Mouse (Mus musculus): ENCODE results near the gene Flt3l.
"Not testable (repeated sequence)": the region's sequence is repeated elsewhere in the genome, so short reads cannot be mapped to it uniquely, and the experiment has no call there.

Flt3l gene

DNA sequence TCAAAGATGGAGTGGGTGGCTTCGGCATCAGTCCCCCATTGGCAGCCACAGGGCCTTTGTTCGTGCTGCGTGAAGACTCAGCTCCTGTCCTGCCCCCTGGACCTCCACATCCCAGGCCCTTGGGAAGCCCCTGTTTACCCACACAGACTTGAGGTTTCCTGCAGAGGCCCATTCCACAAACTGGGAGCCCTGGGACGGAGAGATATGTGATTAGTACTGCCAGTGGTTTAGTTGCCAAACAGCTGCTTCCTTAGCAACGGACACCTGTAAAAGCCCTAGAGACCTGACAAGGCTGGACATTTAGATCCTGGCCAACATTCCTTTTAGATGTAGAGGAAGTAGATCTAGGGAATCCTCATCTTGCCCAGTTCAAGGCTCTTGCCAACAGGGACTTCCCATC is 5.7 kb upstream of the Flt3l start:
- DNase-seq (ENCODE audit: low spot score) = no peak

DNA sequence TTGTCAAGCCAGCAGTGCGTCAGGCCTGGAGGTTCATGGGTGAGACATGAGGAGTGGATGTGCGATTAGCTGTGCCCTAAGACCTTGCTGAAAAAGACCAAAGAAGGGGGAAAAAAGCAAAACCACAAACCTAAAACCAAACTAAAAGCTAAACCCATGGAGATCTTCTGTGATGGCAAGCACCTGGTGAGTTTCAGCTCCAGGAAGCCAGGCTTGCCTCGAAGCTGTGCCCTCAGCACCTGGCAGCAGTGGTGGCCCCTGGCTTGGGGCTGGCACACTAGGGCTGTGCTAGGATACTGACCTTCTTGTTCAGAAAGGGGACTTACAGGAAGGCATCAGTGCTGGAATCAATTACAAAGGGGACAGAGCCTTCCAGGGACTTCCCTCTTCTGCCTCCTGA is 5.1 kb upstream of the Flt3l start:
- DNase-seq (ENCODE audit: low spot score) = no peak

DNA sequence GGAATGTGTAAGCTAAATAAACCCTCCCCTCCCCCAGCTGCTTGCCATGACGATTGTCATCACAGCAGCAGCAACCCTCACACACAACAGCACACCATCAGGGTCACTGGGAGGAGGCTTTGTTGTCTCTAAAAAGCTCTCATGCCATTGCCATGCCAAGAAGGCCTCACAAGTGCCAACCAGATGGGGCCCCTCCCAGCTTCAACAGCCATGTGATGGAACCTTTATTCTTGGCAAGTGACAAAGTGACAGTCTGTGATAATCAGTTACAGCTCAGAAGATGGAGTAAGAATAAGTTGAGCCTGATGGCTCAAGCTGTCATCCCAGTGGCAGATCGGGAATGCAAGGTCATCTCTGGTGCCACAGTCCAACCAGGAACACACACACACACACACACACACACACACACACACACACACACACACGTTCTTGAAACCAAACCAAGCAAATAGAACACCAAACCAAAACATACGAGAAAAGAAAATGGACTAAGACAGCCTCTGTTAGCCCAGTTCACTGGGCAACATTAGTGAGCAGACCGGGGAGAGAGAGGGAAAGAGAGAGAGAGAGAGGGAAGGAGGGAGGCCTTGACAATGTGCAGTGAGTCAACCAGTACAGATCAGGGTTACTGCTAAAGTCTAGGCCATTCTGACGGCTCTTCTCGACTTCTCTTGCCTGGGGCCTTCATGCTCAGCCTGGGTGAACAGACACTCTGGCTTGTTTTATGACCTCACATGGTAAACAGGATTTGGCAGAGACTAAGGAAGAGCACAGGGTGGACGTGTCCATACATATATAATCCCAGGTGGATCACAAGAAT is 3.9 kb upstream of the Flt3l start:
- no peak for DNase-seq (ENCODE audit: low spot score)

DNA sequence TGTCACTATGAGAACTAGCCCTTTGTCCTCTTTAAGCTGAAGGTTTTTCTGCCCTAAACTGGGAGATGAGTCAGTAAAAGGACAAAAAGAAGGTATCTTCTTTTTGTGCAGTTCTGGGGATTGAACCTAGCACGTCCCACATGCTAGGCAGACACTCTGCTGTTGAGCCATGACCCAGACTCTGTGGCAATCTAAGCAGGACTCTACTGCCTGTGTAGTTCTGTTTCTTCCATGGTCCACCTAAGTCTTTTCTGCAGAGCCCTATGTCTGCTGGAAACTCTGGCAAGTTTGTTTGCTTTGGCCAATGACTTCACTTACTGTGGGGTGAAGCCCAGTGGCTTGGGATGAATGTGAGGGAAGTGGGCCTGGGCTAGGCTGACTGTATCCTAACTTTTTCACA is 2.2 kb upstream of the Flt3l start:
- DNase-seq (ENCODE audit: low spot score) = no peak

DNA sequence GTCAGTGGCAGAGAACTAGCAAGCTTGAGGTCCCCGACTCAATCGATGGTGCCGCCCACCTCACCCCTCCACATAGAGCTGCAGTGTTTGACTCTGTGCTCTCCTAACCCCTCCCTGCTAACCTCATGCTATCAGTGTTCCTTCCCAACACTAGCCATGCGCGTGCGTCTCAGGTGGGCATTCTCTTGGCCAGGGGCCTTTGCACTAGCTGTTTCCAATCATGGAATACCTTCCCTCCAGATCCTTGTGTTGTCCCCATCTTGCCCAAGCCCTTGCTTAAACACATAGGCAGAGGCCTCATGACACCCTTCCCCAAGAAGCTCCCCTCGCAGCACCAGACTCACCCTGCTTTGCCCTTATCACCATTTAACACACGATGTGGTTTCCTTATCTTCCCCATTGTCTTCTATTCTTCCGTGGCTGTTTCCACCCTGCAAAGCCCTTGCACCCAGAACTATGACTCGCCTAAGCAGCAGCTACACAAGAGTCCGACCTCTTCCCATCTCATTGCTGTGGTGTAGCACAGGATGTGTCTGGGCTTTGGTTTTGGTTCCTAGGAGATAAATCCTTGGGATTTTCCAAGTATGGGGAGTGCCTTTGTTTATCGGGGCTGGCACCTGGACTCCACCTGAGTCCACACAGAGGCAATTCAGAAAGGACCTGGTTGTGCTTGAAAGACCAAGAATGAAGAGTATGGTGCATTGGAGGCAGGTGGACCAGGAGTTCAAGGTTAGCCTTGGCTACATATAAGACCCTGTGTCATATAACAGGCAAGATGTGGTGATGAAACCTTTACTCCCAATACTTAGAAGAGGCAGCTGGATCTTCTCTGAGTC is 1.2 kb upstream of the Flt3l start:
- DNase-seq (ENCODE audit: low spot score) = no peak

DNA sequence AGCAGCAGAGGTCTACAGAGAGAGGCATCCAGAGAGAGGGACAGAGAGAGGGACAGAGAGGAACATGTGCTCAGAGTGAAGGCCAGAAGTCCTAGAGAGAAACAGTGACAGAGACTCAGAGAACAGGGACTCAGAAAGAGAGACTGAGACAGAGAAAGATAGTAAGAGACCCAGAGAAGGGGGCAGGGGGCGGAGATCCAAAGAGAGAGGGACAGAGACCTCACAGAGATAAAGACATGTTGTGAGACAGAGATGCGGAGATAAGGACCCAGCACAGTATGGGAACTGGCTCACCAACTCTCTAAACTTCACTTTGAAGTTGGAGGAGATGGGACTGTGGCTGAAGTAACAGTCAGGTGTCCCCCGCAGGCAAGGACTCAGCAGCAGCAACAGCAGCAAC is 862 bp downstream of the Flt3l start:
- DNase-seq (ENCODE audit: low spot score) = no peak

DNA sequence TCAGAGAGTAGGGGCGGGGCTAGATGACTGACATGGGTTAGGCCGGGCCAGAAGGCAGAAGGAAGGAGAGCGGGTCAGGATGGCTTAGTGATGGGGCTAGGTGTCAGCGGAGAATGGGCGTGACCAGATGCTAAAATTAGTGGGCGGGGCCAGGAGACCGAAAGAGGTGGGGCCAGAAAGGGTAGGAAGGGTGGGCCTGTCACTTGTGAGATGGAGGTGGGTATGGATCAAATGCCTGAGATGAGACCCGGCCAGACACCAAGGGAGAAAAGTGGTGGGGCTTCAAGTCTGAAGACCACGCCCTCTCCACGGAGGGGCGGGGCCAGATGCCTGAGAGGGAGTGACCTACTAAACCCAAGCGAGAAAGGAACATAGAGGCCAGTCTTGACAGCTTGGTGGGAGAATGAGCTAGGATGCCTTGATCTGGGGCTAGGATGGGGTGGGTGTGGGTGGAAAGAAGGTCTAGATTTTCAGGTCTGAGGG is 1.6 kb downstream of the Flt3l start:
- no peak for DNase-seq (ENCODE audit: low spot score)

DNA sequence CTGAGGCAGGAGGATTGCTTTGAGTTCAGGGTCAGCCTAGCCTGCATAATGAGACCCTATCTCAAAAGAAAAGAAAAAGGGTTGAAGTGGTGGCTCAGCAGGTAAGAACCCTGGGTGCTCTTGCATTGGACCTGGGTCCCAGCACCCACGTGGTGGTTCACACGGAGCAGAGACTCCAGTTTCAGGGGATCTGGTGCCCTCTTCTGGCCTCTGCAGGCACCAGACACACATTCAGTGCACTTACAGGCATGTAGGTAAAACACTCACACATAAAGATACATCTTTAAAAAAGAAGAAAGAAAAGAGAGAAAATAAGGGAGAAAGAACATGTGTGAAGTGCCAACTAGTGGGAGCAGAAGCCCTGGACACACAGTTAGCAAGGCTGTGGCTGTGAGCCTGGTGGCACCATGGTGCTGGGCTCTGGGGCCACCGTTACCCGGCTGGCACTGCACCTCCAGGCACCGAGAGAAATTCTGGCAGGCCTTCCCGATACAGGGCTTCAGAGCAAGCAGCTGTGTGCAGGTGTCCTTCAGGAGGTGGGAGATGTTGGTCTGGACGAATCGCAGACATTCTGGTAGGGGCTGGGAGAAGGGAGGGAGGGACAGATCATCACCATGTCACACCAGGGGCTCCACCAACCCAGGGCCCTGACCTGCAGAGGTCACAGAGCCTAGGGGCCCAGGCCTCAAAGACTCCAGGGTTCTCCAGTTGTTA is 2.6 kb downstream of the Flt3l start:
- no peak for DNase-seq (ENCODE audit: low spot score)

DNA sequence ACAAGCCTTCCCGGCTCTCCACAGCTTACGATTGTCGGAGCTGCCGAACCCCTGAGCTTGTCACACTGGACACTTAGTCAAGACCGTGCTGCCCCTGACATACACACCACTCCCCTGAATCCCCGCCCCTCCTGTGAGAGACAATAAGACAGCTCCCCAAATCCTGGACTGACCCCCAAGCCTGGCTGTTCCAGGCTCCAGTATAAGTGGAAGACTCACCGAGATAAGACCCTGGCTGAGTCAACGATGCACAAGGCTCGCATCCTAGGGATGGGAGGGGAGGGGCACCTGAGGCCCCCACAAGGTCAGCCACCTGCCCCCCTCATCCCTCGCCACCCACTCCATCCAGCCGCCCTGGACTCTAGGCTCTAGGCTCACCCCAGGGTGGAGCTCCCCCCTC is 4.4 kb downstream of the Flt3l start:
- DNase-seq (ENCODE audit: low spot score) = no peak

DNA sequence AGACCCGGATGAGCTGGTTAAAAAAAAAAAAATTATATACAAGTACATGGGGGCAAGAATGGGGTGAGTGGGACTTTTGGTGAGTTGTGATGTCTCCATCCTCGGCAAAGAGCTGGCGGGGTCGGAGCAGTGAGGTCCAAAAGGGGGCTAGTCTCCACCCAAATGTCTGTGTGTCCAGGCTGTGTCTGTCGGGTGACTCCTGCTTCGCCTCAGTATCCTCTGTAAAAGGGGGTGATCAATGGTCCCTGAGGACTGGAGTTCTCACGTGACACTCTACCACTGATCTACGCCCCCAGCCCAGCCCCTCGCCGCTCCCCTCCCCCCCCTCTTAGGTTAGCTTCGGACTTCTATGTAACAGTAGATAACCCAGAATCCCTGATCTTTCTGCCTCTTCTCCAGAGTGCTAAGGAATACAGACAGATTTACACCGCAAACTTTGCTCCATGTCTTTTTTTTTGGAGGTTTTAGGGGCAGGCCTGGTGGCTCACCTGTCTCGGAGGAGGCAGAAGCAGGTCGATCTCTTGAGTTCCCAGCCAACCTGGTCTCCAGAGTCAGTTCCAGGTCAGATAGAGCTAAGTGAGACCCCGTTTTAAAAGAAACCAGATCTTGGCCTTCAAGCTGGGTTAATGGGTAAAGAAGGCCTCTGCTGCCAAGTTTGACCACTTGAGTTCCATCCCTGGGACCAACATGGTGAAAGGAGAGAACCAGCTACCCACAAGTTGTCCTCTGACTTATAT is 6.3 kb downstream of the Flt3l start:
- DNase-seq (ENCODE audit: low spot score) = no peak

DNA sequence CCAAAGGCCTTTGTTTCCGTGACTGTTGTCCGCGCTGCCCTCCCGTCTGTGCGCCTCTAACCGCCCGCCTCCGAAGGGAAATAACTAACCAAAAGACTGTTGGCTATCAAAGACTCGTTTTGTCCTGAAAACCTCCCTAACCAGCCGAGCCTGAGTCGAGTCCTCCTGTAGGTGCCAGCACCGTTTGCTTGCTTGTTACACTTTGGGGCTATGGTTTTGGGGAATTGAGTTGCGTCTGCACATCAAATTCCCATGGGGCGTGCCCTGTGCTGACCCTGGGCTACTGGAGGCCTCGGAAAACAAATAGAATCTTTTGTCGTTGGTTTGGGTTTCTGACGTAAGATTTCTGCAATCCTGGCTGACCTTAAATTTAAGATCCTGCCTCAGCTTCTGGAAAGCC is 6.9 kb downstream of the Flt3l start:
- no peak for DNase-seq (ENCODE audit: low spot score)

DNA sequence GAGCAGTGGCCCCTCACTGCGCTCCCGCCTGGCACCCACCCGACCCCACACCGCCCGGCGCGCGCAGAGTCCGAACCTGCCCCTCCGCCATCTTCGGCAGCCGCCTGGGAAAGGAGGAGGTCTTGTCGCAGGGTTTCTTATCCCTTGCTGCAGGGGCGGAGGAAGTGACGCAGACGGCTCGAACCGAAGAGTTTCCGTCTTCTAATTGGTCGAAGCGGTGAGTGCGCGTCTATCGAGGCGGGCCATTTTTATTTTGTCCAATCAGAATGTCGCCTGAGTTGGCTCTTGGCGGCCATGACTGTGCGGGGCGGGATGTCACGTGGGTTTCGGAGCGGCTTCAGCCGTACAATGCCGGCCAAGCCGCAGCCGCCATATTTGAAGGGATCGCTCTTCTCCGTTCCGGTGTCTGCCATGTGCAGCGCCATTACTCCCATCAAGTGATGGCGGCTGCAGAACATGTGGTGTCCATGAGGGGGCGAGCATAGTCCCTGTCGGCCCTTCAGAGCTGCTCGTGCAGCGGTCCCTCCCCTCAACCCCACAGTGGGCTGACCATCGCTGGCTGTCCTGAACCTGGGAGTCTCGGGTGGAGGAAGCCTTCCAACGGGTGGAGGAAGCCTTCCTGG is 7.5 kb downstream of the Flt3l start, which contains the start of gene Rpl13a:
Rpl13a (minus strand) TSS at position 138 of the 623 bp plus-strand sequence.
- peak; percentile 95 for DNase-seq (ENCODE audit: low spot score)

DNA sequence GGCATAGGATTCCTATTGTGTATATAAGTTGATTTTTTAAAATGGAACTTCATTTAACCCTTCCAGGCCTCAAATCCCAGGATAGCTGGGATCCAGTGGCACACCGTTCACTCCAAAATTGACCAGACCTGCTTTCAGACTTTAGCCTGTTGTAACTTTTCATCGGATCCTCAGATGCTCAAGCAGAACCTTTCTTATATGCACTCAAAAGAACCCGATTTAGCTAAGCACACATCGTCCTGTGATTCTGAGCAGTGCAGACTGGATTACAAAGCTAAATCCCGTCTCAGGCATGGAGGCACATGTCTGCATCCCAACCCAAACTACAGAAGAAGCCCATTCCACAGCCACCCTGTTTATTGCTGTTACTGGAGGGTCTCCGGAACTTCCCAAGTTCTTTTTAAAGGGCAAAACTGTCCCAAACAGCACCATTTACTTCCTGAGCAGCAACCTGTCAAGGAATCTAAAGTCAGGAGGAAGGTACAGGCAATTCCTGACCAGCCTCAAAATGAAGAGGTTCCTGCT is 8.5 kb downstream of the Flt3l start:
- DNase-seq (ENCODE audit: low spot score) = no peak

DNA sequence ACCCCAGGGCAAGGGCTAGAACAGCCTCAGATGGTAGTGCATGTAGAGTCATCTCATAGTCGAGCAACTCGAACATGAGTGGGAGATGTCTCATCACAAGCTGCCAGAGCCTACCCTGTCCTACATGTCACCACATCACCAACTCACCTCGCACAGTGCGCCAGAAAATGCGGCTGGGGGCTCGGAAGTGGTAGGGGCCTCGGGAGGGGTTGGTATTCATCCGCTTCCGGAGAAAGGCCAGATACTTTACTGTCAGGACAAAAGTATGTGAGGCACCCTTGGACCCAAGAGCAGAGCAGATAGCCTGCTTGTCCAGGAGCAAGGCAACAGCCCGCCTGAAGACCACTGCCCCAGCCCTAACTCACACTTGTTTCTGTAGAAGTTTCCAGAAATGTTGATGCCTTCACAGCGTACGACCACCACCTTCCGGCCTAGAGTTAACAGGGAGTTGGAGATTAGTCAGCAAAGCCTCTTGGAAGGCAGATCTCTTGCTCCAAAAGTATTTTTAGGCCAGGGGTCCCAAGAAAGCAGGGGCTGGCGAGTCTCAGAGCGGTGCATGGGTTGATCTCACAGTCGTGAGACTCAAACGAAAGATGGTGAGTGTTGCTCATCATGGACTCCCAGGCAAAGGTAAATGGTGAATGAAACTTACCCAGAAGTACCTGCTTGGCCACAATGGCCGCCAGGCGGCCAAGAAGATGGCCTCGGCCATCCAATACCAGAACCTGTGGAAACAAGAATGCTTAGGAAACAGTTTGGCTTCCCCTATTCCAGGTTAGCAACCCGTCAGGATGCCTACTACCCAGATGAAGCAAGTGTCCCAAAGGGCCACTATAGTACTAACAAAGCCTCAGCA is 9.2 kb downstream of the Flt3l start:
- no peak for DNase-seq (ENCODE audit: low spot score)

DNA sequence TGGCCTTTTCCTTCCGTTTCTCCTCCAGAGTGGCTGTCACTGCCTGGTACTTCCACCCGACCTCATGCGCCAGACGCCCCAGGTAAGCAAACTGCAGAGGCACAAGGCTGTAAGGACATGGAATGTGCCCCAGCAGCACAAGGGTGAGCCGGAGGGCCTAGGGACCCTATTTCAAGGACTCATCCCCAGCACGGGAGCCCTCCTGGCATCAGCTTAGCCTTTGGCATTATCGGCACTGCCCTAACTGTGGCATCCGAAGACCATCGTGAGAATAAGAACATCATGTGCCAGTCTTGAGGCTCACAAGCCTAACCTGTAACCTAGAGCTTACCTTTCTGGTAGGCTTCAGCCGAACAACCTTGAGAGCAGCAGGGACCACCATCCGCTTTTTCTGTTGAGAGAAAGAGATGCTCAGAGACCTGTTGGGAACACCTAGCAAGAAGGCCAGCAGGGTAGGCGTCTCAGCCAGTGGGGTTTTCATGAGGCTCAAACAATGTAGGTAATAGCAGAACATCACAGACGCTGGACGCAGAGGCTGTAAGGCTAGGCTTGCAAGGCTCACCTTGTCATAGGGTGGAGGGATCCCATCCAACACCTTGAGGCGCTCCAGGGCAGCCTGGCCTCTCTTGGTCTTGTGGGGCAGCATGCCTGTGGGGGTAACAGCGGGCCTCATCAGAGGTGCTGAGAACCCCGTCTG is 9.9 kb downstream of the Flt3l start:
- DNase-seq (ENCODE audit: low spot score) = no peak

DNA sequence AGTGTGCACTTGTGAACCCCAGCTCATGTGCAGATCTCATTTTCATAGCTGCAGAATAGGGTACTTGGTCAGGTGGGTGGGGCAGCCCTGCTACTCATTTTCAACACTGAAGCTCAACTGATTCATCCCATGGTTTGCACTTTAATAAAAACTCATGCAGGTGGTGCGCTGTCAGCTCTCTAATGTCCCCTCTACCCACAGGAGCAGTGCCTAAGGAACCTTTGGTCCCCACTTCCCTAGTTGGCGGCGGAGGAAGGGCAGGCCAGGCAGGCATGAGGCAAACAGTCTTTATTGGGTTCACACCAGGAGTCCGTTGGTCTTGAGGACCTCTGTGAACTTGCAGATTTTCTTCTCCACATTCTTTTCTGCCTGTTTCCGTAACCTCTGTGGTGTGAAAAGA is 10.6 kb downstream of the Flt3l start:
- DNase-seq (ENCODE audit: low spot score) = not testable (repeated sequence)

DNA sequence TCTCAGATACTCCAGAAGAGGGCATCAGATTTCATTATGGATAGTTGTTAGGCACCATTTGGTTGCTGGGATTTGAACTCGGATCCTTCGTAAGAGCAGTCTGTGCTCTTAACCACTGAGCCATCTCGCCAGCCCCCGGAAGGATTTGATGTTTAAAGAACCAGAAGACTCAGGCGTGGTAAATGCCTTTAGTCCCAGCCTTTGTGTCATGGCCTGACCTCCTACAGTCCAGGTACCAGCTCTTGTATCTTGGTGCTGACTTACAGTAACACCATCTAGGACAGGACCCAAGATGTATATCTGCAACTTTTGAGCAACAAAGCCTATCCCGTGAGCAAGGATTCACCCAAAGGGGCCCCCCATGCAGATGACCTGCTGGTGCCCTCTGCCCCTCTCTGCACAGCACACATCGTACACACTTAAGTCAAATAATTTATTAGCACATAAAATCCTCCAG is 11.1 kb downstream of the Flt3l start:
- no peak for DNase-seq (ENCODE audit: low spot score)

DNA sequence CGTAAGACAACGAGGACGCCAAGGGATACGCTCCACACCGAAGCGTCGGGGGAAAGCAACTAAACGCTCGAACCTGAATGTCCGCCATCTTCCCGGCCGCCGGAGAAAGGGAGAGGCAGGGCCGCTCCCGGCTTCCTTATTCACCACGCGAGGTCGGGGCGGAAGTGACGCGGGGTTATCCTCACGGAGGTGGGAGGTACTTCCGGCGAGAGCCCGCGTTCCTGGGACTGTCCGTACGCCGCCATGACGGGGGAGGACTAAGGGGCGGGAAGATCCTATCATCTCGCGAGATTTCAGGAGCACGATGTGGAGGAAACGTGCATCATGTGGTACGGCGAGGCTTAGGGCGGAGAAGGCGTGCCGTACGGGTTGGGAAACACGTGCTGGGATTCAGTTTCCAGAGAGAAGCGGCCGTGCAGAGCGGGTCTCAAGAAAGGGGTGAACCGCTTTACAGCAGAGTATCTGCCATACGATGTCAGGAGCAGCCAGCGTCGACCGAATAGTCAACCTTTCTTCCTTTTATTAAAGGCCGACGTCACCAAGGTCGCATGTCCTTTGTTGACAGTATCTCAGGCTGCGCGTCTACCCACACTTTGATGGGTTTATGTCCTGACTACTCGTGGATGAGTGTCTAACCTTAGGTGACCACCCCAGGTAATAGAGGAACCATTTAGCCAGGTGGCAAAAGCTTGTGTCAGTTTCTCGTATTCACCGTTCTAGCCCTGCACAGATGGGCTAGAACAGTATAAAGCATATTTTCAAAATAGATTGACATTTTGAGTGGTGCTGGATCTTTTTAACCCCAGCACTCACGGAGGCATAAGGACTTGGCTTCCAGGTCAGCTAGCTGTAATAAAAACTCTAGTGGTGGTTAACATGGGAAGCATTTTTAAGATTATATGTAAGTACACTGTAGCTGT is 11.7 kb downstream of the Flt3l start, which contains the start of gene Rps11:
Rps11 (minus strand) TSS at position 216 of the 920 bp plus-strand sequence.
- peak; percentile 96 for DNase-seq (ENCODE audit: low spot score)

Measured in urinary bladder, postnatal 25 days (tissue).